Mouse (Mus musculus) cerebral cortex, adult 2 months (tissue): ENCODE measurements around the gene Vps37d.

Source experiments
- WGBS: fragments of 180-500 bp; shearing (Covaris S2); methylation state at CpG from one replicate; pipeline ENCODE4 v1.1.7; 2018; 5-methylcytosine and 5-hydroxymethylcytosine counted together

Vps37d gene

DNA sequence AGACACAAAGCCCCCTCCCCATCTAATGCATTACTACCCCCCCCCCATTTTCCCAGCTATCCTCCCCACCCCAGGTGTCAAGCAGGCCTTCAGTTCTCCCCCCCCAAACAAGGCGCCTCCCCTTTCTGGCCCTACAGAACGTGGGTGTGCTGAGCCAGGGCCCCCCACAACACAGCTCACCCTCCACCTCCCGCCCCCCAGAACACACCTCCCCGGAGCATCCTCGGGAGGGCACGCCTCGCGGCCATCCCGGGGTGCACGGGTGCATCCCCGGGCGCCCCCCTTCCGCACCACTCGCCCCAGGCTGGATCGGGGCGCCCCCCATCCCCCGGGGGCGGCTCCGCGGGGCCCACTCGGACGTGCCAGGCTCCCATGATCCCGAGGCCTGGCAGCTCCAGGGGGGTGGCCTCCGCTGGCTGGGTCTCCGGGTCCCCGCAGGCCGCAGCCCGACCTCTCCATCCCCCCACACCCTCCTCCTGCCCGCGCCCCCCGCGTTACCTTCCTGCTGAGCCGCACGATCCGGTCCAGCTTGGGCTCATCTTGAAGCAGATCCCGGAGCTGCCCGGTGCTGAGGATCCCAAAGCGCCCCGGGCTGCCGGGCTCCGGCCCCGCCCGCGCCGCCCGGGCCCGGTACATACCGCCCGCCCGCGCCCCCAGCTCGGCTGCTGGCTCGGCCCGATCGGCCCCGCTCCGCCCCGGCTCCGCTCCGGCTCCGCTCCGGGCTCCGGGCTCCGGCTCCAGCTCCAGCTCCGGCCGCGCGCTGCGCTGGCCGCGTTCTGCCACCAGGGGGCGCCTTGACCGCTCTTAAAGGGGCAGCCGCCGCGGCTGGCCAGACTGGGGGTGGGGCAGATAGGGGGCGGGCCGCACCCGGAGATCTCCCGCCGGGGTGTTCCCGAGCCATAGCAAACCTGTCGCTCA is at the start of gene Vps37d:
Gene Vps37d (minus strand): TSS at position 703 of the 918 bp plus-strand sequence.
- WGBS = 2% methylated on average over 81 of the region's 83 CpGs

DNA sequence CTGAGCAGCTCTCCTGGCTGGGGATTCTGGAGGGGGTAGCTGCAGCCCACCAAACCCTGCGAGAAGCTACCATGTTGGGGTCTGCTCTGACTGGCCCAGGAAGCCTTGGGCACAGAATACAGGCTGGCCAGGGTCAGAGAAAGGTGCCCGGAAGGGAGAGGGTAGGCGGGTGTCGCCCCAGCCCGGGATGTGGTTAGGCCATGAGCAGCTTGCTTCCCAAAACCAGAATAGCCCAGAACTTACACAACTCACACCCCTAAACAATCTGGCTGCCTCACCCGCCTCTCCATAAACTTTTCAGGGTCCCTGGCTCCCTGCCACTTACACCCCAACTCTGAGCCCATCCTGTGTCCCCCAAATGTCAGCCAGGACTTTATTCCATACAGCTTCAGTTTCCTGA is 49.6 kb upstream of the Vps37d start:
- WGBS = 70% methylated on average over 6 of the region's 6 CpGs

DNA sequence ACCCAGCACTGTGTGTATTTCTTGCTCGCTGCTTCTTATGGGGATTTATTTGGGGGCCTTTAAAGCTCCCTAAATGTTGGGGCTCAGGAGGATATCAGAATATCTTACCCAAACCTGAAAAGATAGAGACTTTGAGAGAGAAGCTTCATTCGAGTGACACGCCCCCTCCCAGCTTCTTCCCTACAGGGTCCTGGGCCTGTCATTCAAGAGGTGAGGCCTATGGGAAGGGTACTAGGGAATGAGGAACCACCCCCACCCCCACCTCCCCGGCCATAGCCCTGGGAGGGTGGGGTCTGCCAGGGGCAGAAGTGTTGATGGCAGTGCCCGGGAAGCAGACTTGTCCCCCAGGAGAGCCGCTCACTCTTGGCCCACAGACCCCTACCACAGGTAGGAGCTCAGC is 48.1 kb upstream of the Vps37d start:
- WGBS = 76% methylated on average over 6 of the region's 6 CpGs

GRCm38 (mm10) chr5:135120753-135121152 is 42.7 kb upstream of the Vps37d start:
- WGBS = 68% methylated on average over 4 of the region's 4 CpGs

- 26% methylated on average over 6 of the region's 6 CpGs for WGBS
Measured at GRCm38 (mm10) chr5:135118589-135119081, 40.6 kb upstream of the Vps37d start.

DNA sequence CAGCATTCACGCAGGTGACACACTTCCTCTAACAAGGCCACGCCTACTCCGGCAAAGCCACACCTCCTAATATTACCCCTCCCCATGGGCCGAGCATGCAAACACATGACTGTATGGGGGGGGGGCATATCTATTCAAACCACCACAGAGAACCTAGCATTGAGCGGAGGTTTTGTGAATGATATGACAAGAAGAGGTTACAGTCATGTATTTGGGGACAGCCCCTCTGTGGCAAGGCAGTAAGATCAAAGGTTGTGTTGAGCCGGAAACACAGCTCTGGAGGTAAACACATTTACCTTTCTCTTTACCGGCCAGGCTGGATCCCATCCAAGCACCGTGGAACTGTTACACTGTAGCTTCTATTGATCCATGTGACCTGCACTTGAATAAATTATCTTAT is 37.2 kb upstream of the Vps37d start:
- WGBS = 80% methylated on average over 8 of the region's 8 CpGs

DNA sequence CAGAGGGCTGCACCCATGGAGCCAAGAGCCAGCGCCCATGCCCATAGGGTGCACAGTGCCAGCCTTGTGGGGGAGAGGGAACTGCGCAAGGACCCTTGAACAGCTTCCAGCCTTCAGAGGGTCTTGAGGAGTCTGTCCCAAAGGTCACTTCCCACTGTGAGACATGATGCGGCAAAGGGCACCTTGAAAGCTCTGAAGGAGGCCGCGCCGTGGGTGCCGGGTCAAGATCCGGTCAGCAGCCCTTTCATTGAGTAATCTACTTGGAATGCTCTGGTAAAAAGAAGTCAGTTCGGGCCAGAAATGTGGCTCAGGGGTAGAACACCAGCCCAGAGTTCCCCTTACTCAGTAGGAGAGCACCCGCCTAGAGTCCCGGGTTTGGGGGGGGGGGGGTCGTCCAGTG is 35.7 kb upstream of the Vps37d start:
- WGBS = 88% methylated on average over 12 of the region's 12 CpGs

GRCm38 (mm10) chr5:135109976-135110375 is 31.9 kb upstream of the Vps37d start:
- WGBS = 81% methylated on average over 6 of the region's 6 CpGs

DNA sequence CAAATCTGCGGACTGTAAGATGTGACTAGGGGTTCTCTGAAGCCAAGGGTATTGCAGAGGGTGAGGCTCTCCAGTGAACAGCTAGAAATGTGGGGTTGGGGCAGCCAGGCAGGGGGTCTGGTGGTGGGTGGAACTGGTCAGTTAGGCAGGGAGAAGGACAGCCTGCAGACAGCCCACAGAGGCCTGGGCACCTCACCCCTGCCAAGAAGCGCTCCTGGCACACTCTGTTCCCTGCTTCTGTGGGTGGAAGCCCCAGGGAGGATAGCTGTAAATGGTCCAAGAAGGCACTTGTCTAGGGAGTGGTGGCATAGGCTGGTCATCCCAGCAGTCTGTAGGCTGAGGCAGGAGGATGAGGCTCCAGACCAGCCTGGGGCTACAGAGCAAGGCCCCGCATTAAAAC is 31.4 kb upstream of the Vps37d start:
- WGBS = 90% methylated on average over 3 of the region's 3 CpGs

DNA sequence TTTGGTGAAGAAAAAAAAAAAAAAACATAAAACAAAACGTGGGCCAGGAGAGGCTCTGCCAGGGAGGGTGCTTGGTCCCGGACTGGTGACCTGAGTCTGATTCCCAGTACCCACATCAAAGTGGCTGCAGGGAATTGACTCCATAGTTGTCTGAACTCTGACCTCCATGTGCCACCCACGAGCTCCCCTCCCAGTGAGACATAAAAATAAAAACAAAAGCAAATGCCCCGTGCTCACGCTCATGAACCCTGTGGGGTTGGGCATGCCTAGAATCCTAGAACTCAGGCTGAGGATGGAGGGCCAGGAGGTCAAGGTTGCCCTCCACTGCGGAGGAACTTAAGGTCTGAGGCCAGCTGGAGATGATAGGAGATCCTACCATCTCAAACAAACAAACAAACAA is 31.0 kb upstream of the Vps37d start:
- 74% methylated on average over 6 of the region's 6 CpGs for WGBS

- WGBS = 16% methylated on average over 40 of the region's 40 CpGs
Measured at GRCm38 (mm10) chr5:135107521-135108501, 29.7 kb upstream of the Vps37d start.

DNA sequence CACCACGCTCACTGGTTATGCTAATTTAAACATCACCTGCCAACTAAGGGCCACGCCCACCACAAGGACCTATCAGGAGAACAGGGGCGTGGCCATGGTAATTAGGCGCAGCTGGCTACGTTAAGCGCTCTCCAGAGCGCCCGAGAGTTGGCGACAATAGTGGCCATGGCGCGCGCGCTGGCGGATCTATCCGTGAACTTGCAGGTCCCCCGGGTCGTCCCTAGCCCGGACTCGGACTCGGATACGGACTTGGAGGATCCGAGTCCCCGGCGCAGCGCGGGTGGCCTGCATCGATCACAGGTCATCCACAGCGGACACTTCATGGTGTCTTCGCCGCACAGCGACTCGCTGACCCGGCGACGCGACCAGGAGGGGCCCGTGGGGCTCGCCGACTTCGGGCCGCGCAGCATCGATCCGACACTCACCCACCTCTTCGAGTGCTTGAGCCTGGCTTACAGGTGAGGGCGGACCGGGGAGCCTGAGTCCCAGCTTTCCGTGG is 28.7 kb upstream of the Vps37d start:
- under 1% methylated on average over 48 of the region's 48 CpGs for WGBS

DNA sequence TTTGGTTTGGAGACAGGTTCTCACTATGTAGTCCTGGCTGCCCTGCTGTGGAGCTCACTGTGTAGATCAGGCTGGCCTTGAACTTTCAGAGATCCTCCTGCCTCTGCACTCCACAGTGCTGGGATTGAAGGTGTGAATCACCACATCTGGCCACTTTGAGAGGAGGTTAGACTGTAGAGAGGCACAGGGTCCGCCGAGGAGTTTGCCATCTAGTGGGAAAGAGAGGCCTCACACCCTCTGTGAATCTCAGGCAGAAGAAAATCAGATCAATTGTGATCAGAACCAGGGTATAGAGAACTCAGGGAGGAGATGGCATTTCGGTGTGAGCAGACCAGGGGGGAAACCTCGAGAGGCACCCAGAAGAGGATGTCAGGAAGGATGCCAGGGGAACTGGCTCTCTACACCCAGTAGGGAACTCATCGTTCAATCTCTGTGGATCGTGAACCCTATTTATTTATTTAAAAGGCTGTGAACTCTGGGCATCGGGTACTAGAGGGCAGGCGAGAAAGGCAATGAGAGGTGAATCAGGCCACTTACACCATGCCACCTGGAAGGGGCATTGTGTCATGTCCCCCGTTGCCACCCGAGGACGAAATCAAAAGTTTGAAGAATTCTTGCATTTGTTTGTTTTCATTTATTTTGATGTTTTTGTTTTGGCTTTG is 26.1 kb upstream of the Vps37d start:
- 63% methylated on average over 11 of the region's 11 CpGs for WGBS

- WGBS = 51% methylated on average over 1 of the region's 1 CpGs
Measured at GRCm38 (mm10) chr5:135100981-135101380, 22.9 kb upstream of the Vps37d start.

DNA sequence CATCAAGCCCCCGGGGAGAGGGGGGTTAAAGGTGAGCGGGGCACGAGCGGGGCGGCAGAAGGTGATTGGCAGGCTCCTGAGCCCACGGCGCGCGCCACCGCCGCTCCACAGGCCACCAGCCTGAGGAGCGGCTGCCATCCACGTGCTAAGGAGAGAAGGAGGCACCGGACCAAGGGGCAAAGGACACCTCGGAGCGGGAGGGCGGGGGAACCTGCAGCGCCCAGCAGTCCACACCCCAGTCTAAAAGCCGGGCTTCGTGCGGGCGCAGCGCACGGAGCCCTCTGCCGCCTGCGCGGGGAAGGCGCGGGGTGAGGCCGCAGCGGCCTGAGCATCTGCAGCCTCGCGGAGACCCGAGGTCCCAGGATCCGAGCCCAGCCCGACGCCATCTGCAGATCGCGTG is 11.6 kb upstream of the Vps37d start, which contains the start of gene Mlxipl:
Gene Mlxipl (plus strand): TSS at position 238 of the 400 bp plus-strand sequence.
- 9% methylated on average over 39 of the region's 39 CpGs for WGBS

- WGBS = 77% methylated on average over 4 of the region's 4 CpGs
Measured at GRCm38 (mm10) chr5:135086871-135087270, 8.8 kb upstream of the Vps37d start.

- WGBS = 92% methylated on average over 5 of the region's 5 CpGs
Measured at GRCm38 (mm10) chr5:135080539-135080938, 2.5 kb upstream of the Vps37d start.

- 94% methylated on average over 2 of the region's 2 CpGs for WGBS
Measured at GRCm38 (mm10) chr5:135079578-135079977, 1.5 kb upstream of the Vps37d start.

- WGBS = 1% methylated on average over 11 of the region's 11 CpGs
Measured at GRCm38 (mm10) chr5:135078482-135078810, 380 bp upstream of the Vps37d start.

GRCm38 (mm10) chr5:135076931-135077505 is 1.0 kb downstream of the Vps37d start:
- 16% methylated on average over 14 of the region's 14 CpGs for WGBS

- 89% methylated on average over 14 of the region's 14 CpGs for WGBS
Measured at GRCm38 (mm10) chr5:135076368-135076767, 1.7 kb downstream of the Vps37d start.
